Mouse (Mus musculus): Measurements from ENCODE around the gene Gucy1b2.
A peak's percentile ranks its signal among the peaks of the same experiment; 100 is the strongest.

The Gucy1b2 gene

GRCm38 (mm10) chr14:62443840-62444430 lies 12.2 kb downstream of the Gucy1b2 start:
- no peak for DNase-seq (ENCODE audit: inconsistent ontology term)

GRCm38 (mm10) chr14:62442971-62443370 lies 13.1 kb downstream of the Gucy1b2 start:
- no peak for DNase-seq (ENCODE audit: inconsistent ontology term)

GRCm38 (mm10) chr14:62440036-62440435 lies 16.1 kb downstream of the Gucy1b2 start:
- no peak for DNase-seq (ENCODE audit: inconsistent ontology term)

GRCm38 (mm10) chr14:62438236-62438635 lies 17.9 kb downstream of the Gucy1b2 start:
- no peak for DNase-seq (ENCODE audit: inconsistent ontology term)

- DNase-seq (ENCODE audit: inconsistent ontology term): no peak
Measured at GRCm38 (mm10) chr14:62437806-62438205, 18.3 kb downstream of the Gucy1b2 start.

GRCm38 (mm10) chr14:62425277-62425691 lies 30.8 kb downstream of the Gucy1b2 start:
- DNase-seq (ENCODE audit: inconsistent ontology term): no peak

GRCm38 (mm10) chr14:62422265-62422664 lies 33.8 kb downstream of the Gucy1b2 start:
- DNase-seq (ENCODE audit: inconsistent ontology term): no peak

- DNase-seq (ENCODE audit: inconsistent ontology term): no peak
Measured at GRCm38 (mm10) chr14:62417501-62417900, 38.6 kb downstream of the Gucy1b2 start.

GRCm38 (mm10) chr14:62416742-62417134 lies 39.4 kb downstream of the Gucy1b2 start:
- peak; percentile 91 for DNase-seq (ENCODE audit: inconsistent ontology term)

- peak; percentile 39 for DNase-seq (ENCODE audit: inconsistent ontology term)
Measured at GRCm38 (mm10) chr14:62416007-62416741, 39.9 kb downstream of the Gucy1b2 start.

- DNase-seq (ENCODE audit: inconsistent ontology term): no peak
Measured at GRCm38 (mm10) chr14:62395346-62395745, 60.7 kb downstream of the Gucy1b2 start.

GRCm38 (mm10) chr14:62392754-62393153 lies 63.3 kb downstream of the Gucy1b2 start:
- no peak for DNase-seq (ENCODE audit: inconsistent ontology term)

- DNase-seq (ENCODE audit: inconsistent ontology term): no peak
Measured at GRCm38 (mm10) chr14:62389729-62390536, 66.2 kb downstream of the Gucy1b2 start.

GRCm38 (mm10) chr14:62389064-62389728 lies 66.9 kb downstream of the Gucy1b2 start:
- peak; percentile 48 for DNase-seq (ENCODE audit: inconsistent ontology term)

GRCm38 (mm10) chr14:62383786-62384299 lies 72.2 kb downstream of the Gucy1b2 start:
- DNase-seq (ENCODE audit: inconsistent ontology term): no peak

GRCm38 (mm10) chr14:62383109-62383508 lies 73.0 kb downstream of the Gucy1b2 start:
- no peak for DNase-seq (ENCODE audit: inconsistent ontology term)

- no peak for DNase-seq (ENCODE audit: inconsistent ontology term)
Measured at GRCm38 (mm10) chr14:62380606-62381005, 75.5 kb downstream of the Gucy1b2 start.

GRCm38 (mm10) chr14:62379391-62379790 lies 76.7 kb downstream of the Gucy1b2 start:
- no peak for DNase-seq (ENCODE audit: inconsistent ontology term)

- DNase-seq (ENCODE audit: inconsistent ontology term): no peak
Measured at GRCm38 (mm10) chr14:62376115-62376514, 80.0 kb downstream of the Gucy1b2 start.

- peak; percentile 64 for DNase-seq (ENCODE audit: inconsistent ontology term)
Measured at GRCm38 (mm10) chr14:62375694-62376093, 80.4 kb downstream of the Gucy1b2 start.

GRCm38 (mm10) chr14:62374001-62374400 lies 82.1 kb downstream of the Gucy1b2 start:
- no peak for DNase-seq (ENCODE audit: inconsistent ontology term)

- no peak for DNase-seq (ENCODE audit: inconsistent ontology term)
Measured at GRCm38 (mm10) chr14:62370819-62371218, 85.3 kb downstream of the Gucy1b2 start.
